20 mouse cellular contexts compared by ENCODE assay signal in the genomic region with DNA sequence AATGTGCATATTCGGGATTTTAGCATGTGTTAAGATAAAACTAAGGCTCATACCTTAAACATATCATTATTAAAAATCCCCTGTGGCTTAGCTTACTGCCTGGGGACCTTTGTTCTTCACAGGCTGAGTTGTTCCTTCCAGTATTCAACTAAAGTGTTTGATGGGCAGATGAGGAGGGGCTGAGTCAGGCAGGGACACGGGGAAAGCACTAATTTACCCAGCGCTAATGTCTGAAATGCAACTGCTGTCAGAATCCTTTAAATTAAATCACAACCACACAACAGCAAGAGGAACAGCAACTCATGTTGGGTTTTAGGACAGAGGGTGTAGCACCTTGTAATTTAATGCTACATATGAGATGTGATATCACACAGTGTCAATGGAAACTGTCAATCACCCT.
A peak's percentile ranks its signal among the peaks of the same experiment; 100 is the strongest.
DNase-seq lines count a peak whose midpoint lies in the region; ATAC-seq and TF ChIP-seq lines count a peak whose summit lies in the region.
"Had no signal": no experiment of that assay in that cellular context is flagged by ENCODE, and none has a peak within 500 bp of the region (broad histone marks: within the 10 kb centered on the region; RNA-seq: fewer than 3 reads in every experiment).

No protein-coding gene starts in this region.

- H3K4me2 ChIP-seq in forebrain, embryonic 13.5 days, result no peak overlapping the region
- no peak overlapping the region for H3K4me2 ChIP-seq in forebrain, embryonic 14.5 days (ENCODE audit: low read length)
- H3K4me2 ChIP-seq in forebrain, embryonic 16.5 days (ENCODE audit: low read length), result no peak overlapping the region
- H3K4me2 ChIP-seq: embryonic facial prominence, embryonic 13.5 days; embryonic facial prominence, embryonic 15.5 days had no signal

- H3K9ac ChIP-seq in forebrain, embryonic 13.5 days, result no peak overlapping the region
- H3K9ac ChIP-seq in forebrain, embryonic 14.5 days (ENCODE audit: low read length), result no peak overlapping the region
- H3K9ac ChIP-seq in forebrain, embryonic 16.5 days (replicated peaks; ENCODE audit: low read depth, low read length), result no peak overlapping the region
- H3K9ac ChIP-seq: embryonic facial prominence, embryonic 13.5 days; embryonic facial prominence, embryonic 15.5 days had no signal

- WGBS in forebrain, embryonic 13.5 days, result 20% methylated on average over 3 of the region's 3 CpGs
- WGBS in forebrain, embryonic 10.5 days, result 48% methylated on average over 3 of the region's 3 CpGs
- 9% methylated on average over 3 of the region's 3 CpGs for WGBS in forebrain, embryonic 14.5 days
- 12% methylated on average over 3 of the region's 3 CpGs for WGBS in forebrain, embryonic 16.5 days

- no peak overlapping the region for H3K4me3 ChIP-seq in forebrain, embryonic 13.5 days
- H3K4me3 ChIP-seq in forebrain, embryonic 10.5 days, result no peak overlapping the region
- no peak overlapping the region for H3K4me3 ChIP-seq in forebrain, embryonic 14.5 days (ENCODE audit: low read depth, low read length)
- H3K4me3 ChIP-seq in forebrain, embryonic 16.5 days (replicated peaks; ENCODE audit: low read length), result no peak overlapping the region
- H3K4me3 ChIP-seq: embryonic facial prominence, embryonic 13.5 days; embryonic facial prominence, embryonic 15.5 days; erythroblast, embryonic 14.5 days had no signal

- TF ChIP-seq POLR2A in brain, embryonic 14.5 days (IDR thresholded peaks at IDR 0.05; ENCODE audit: borderline replicate concordance, extremely low read depth, insufficient read depth, insufficient read length, poor library complexity, severe bottlenecking), result no peak

- H3K4me1 ChIP-seq in forebrain, embryonic 13.5 days, result peaks cover 9% of the 10 kb centered on the region; the same call in 1 of the 2 replicates
- H3K4me1 ChIP-seq in forebrain, embryonic 10.5 days, result peaks cover 12% of the 10 kb centered on the region
- H3K4me1 ChIP-seq in forebrain, embryonic 14.5 days (ENCODE audit: control insufficient read depth, insufficient read depth, low read length), result 0 out of 2 replicates have a peak, but pooled peaks cover 6% of the 10 kb centered on the region
- H3K4me1 ChIP-seq in forebrain, embryonic 16.5 days (replicated peaks; ENCODE audit: control insufficient read depth, insufficient read depth, low read length), result 0 out of 2 replicates have a peak, but pooled peaks cover 3% of the 10 kb centered on the region
- H3K4me1 ChIP-seq: embryonic facial prominence, embryonic 13.5 days; embryonic facial prominence, embryonic 15.5 days had no signal

- no peaks in the 10 kb centered on the region for H3K27me3 ChIP-seq in forebrain, embryonic 13.5 days
- no peaks in the 10 kb centered on the region for H3K27me3 ChIP-seq in forebrain, embryonic 10.5 days (ENCODE audit: poor library complexity, severe bottlenecking)
- H3K27me3 ChIP-seq in forebrain, embryonic 14.5 days (replicated peaks; ENCODE audit: control insufficient read depth, insufficient read depth, low read length), result no peaks in the 10 kb centered on the region
- no peaks in the 10 kb centered on the region for H3K27me3 ChIP-seq in forebrain, embryonic 16.5 days (replicated peaks; ENCODE audit: control insufficient read depth, insufficient read depth, low read length)
- H3K27me3 ChIP-seq: embryonic facial prominence, embryonic 13.5 days; embryonic facial prominence, embryonic 15.5 days had no signal

- TF ChIP-seq CTCF in brain, embryonic 14.5 days (IDR thresholded peaks at IDR 0.05; ENCODE audit: borderline replicate concordance, extremely low read depth, insufficient read depth, insufficient read length), result no peak

- no peak for DNase-seq in forebrain, embryonic 10.5 days (ENCODE audit: extremely low spot score, low spot score)
- peak; percentile 79 for DNase-seq in brain, embryonic 14.5 days (ENCODE audit: low read depth)
- DNase-seq in forebrain, embryonic 14.5 days (ENCODE audit: low spot score), result peak; percentile 58
- no peak for DNase-seq in cerebellum, adult 9-10 months
- DNase-seq in layer of hippocampus, postnatal 14 days (ENCODE audit: low spot score in 2 of 2), result no peak
- no peak for DNase-seq in gastrocnemius, adult 8-10 months (ENCODE audit: low spot score in 2 of 2)
- DNase-seq: adrenal gland, adult 2 months; adrenal gland, postnatal 10 days; adrenal gland, postnatal 25 days; cerebellum, adult 11-12 months; cerebellum, adult 2 months; cerebellum, adult 9-11 months; cerebellum, postnatal 14 days; cerebellum, postnatal 36 days; embryo, embryonic 11 days had no signal

- H3K27ac ChIP-seq in forebrain, embryonic 13.5 days, result no peak overlapping the region
- no peak overlapping the region for H3K27ac ChIP-seq in forebrain, embryonic 10.5 days
- H3K27ac ChIP-seq in forebrain, embryonic 14.5 days (ENCODE audit: low read depth, low read length), result no peak overlapping the region
- no peak overlapping the region; the same call in 1 of the 2 replicates for H3K27ac ChIP-seq in forebrain, embryonic 16.5 days (ENCODE audit: low read length)
- H3K27ac ChIP-seq: embryonic facial prominence, embryonic 13.5 days; embryonic facial prominence, embryonic 15.5 days had no signal

- H3K9me3 ChIP-seq in forebrain, embryonic 13.5 days (replicated peaks), result no peaks in the 10 kb centered on the region
- H3K9me3 ChIP-seq in forebrain, embryonic 10.5 days, result no peaks in the 10 kb centered on the region
- H3K9me3 ChIP-seq in forebrain, embryonic 14.5 days (replicated peaks; ENCODE audit: control insufficient read depth, low read length), result no peaks in the 10 kb centered on the region
- H3K9me3 ChIP-seq in forebrain, embryonic 16.5 days (ENCODE audit: control insufficient read depth, low read length), result no peaks in the 10 kb centered on the region
- H3K9me3 ChIP-seq: embryonic facial prominence, embryonic 13.5 days; embryonic facial prominence, embryonic 15.5 days had no signal

- no peaks in the 10 kb centered on the region for H3K36me3 ChIP-seq in forebrain, embryonic 13.5 days (ENCODE audit: poor library complexity, severe bottlenecking)
- no peaks in the 10 kb centered on the region for H3K36me3 ChIP-seq in forebrain, embryonic 10.5 days (replicated peaks)
- H3K36me3 ChIP-seq in forebrain, embryonic 14.5 days (ENCODE audit: control insufficient read depth, insufficient read depth, low read length), result no peaks in the 10 kb centered on the region
- H3K36me3 ChIP-seq in forebrain, embryonic 16.5 days (ENCODE audit: control insufficient read depth, insufficient read depth), result no peaks in the 10 kb centered on the region
- H3K36me3 ChIP-seq: embryonic facial prominence, embryonic 13.5 days; embryonic facial prominence, embryonic 15.5 days had no signal

- ATAC-seq in forebrain, embryonic 13.5 days, result peak; percentile 79
- ATAC-seq in forebrain, embryonic 14.5 days, result peak; percentile 80
- ATAC-seq in forebrain, embryonic 16.5 days, result peak; percentile 92

Comparison
In these comparisons a context has a peak if more than half of its experiments do, and no peak if none do; other contexts are left out.
1. DNase-seq: peak in brain, embryonic 14.5 days (single experiment) and forebrain, embryonic 14.5 days (single experiment); none in forebrain, embryonic 10.5 days (single experiment), cerebellum, adult 9-10 months (single experiment), layer of hippocampus, postnatal 14 days (0 of 2) and gastrocnemius, adult 8-10 months (0 of 2).
2. Peak in every context shown above with its lines, with median percentiles within 50 percentile points of each other: ATAC-seq.